Mouse (Mus musculus) stomach, postnatal 0 days (tissue): ENCODE results near the gene Cntn2. TPM values are rescaled to one million over a fixed set of nuclear protein-coding genes. Genes with fewer than 3 reads are reported as not detected.
A peak's percentile ranks its signal among the peaks of the same experiment; 100 is the strongest.

ENCODE experiments used
- ATAC-seq: fragments of 200-750 bp; cut with Nextera tagmentation; 2 replicates; pipeline ENCODE4 v1.8.0; 2017; ENCODE audit not compliant: low FRiP score, low TSS enrichment
- DNase-seq: peaks from one replicate; pipeline ENCODE4 v3.0.0-alpha.2; 2016; ENCODE audit warnings: low spot score
- H3K27ac ChIP-seq: fragments of 300-500 bp; sonication (generic); replicated peaks from 2 replicates; pipeline ENCODE4 v1.5.1; 2014; ENCODE audit warnings: mild to moderate bottlenecking, control low read depth
- H3K27me3 ChIP-seq: fragments of 300-500 bp; sonication (generic); 2 replicates; pipeline ENCODE4 v1.6.1; 2014; ENCODE audit warnings: low read length; ENCODE audit not compliant: control insufficient read depth, insufficient read depth
- H3K36me3 ChIP-seq: fragments of 300-500 bp; sonication (generic); 2 replicates; pipeline ENCODE4 v1.6.1; 2014; ENCODE audit warnings: low read length, mixed read lengths; ENCODE audit not compliant: control insufficient read depth, insufficient read depth
- H3K4me1 ChIP-seq: fragments of 300-500 bp; sonication (generic); replicated peaks from 2 replicates; pipeline ENCODE4 v1.6.1; 2014; ENCODE audit warnings: antibody characterized with exemption; ENCODE audit not compliant: control insufficient read depth, insufficient read depth
- H3K4me2 ChIP-seq: fragments of 300-500 bp; sonication (generic); replicated peaks from 2 replicates; pipeline ENCODE4 v1.6.1; 2014; ENCODE audit warnings: low read depth, mild to moderate bottlenecking, control low read depth, moderate library complexity
- H3K4me3 ChIP-seq: fragments of 300-500 bp; sonication (generic); 2 replicates; pipeline ENCODE4 v1.5.1; 2014; ENCODE audit warnings: low read depth, low read length, control low read depth
- H3K9ac ChIP-seq: fragments of 300-500 bp; sonication (generic); 2 replicates; pipeline ENCODE4 v1.6.1; 2014; ENCODE audit warnings: mild to moderate bottlenecking, low read length, control low read depth, mixed read lengths
- H3K9me3 ChIP-seq: fragments of 300-500 bp; sonication (generic); 2 replicates; pipeline ENCODE4 v1.6.1; 2016; ENCODE audit warnings: low read length; ENCODE audit not compliant: control insufficient read depth
- CTCF ChIP-seq: IDR thresholded peaks from 2 replicates; pipeline ENCODE4 v1.5.1; 2016; ENCODE audit warnings: antibody characterized with exemption, low read depth, mild to moderate bottlenecking, moderate library complexity
- EP300 ChIP-seq: optimal IDR thresholded peaks from 2 replicates; pipeline ENCODE3; 2016; ENCODE audit warnings: antibody characterized with exemption
- WGBS: fragments of 180-500 bp; shearing (Covaris S2); extraction: QIAGEN DNeasy Blood & Tissue Kit; methylation state at CpG from one replicate; pipeline ENCODE4 v1.1.7; 2014; 5-methylcytosine and 5-hydroxymethylcytosine counted together
- polyA plus RNA-seq: library from polyadenylated mRNA; unstranded; fragments of >200 nt; fragmentation: Nextera tagmentation; extraction: Ambion mirVana; gene quantifications from 2 replicates; pipeline ENCODE4 v1.2.1, GENCODE M21; 2015

The Cntn2 gene
- polyA plus RNA-seq, 1 experiment from 2014 or later = 0.13 TPM

DNA sequence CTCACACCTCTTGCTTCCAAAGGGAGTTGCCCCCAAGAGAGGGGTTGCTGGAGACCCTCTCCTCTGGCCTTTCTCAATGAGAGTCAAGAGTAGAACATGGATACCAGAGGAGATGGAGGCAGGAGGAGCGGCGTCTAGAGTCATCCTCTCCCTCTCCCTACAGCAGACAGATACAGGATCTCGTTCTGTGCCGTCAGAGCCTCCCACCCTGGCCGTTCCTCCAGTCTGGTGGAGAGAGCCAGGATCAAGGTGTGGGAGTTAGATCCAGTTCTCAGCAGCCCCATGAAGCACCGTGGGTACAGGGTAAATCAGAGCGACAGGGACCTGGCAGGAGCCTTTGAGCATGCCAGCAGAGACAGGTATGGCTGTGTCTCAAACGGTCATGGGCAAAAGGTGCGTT lies 10.5 kb downstream of the Cntn2 start:
- WGBS = 60% methylated on average over 9 of the region's 9 CpGs
- Histone ChIP-seq H3K4me1 (no peaks in the 10 kb centered on the region), H3K4me3 (no peak overlapping the region), H3K9me3 (no peaks in the 10 kb centered on the region), H3K27me3 (no peaks in the 10 kb centered on the region), H3K4me2 (no peak overlapping the region), H3K9ac (no peak overlapping the region), H3K36me3 (no peaks in the 10 kb centered on the region), H3K27ac (no peak overlapping the region)
- no peak for TF ChIP-seq CTCF
- DNase-seq = no peak
- ATAC-seq = no peak

DNA sequence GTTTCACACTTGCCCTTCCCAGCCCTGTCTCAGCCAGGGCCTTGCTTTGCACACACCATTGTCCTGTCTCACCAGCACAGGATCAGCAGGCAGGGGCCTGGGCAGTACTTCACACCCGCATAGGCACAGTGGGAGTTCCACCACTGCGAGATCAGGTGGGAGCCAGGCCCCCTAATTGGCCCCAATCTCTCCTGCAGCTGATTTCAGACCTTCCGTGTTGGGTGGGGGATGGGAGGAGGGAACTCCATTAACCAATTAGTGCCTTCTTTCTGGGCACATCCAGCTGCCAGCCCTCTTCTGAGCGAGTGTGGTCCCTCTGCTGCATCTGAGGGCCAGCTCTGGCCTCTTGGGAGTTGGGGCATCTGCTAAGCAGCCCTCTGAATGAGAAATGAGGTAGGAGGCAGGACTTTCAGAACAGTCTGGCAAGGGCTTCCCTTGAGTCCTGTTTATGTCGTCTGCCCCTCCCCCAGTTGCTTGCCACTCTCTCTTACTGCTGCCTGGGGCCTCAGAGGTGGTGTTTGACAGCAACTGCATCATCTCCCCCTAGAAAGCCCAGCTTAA lies 12.3 kb downstream of the Cntn2 start:
- no peak for TF ChIP-seq CTCF
- no peak for TF ChIP-seq EP300
- H3K4me3 ChIP-seq = no peak overlapping the region
- no peak overlapping the region for H3K9ac ChIP-seq
- ATAC-seq = no peak
- no peaks in the 10 kb centered on the region for H3K9me3 ChIP-seq
- H3K4me1 ChIP-seq = no peaks in the 10 kb centered on the region
- H3K27me3 ChIP-seq = no peaks in the 10 kb centered on the region
- DNase-seq = no peak
- H3K4me2 ChIP-seq = no peak overlapping the region
- H3K27ac ChIP-seq = no peak overlapping the region
- H3K36me3 ChIP-seq = no peaks in the 10 kb centered on the region
- WGBS = 17% methylated on average over 5 of the region's 5 CpGs

DNA sequence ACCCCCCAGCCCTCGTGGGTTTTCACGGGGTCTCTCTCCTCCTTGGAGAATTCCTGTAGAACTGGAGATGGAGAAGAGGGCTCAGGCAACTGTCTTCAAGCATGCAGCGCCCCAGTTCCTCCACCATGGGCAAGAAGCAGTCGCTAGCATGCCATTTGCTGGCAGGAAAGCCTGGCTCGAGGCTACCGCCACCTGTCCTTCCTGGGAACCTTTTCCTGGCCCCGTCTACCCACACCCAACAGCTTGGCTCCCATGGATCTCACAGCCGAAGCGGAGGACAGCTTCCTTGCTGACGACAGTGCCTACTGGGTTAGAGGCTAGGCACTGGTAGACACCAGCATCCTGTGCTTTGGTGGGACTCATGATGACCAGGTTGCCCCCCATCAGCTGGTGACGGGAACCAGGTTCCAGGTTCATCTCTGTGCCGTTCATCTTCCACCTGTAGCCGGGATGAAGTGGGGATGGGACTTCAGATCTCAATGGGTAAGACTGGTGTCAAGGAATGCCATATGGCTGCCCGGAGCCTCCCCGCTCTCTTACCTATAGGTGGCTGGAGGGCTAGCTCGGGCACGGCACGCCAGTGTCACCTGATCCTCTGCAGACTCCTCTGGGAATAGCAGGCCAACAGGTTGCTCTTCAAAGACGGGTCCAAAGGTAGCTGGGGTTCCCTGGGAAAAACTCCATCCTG lies 14.3 kb downstream of the Cntn2 start:
- no peak for TF ChIP-seq CTCF
- no peak for TF ChIP-seq EP300
- Histone ChIP-seq H3K27me3 (no peaks in the 10 kb centered on the region), H3K4me2 (no peak overlapping the region), H3K9ac (no peak overlapping the region), H3K27ac (no peak overlapping the region), H3K4me3 (no peak overlapping the region), H3K36me3 (no peaks in the 10 kb centered on the region), H3K9me3 (no peaks in the 10 kb centered on the region), H3K4me1 (no peaks in the 10 kb centered on the region)
- no peak for DNase-seq
- ATAC-seq = no peak
- WGBS = 90% methylated on average over 19 of the region's 19 CpGs

DNA sequence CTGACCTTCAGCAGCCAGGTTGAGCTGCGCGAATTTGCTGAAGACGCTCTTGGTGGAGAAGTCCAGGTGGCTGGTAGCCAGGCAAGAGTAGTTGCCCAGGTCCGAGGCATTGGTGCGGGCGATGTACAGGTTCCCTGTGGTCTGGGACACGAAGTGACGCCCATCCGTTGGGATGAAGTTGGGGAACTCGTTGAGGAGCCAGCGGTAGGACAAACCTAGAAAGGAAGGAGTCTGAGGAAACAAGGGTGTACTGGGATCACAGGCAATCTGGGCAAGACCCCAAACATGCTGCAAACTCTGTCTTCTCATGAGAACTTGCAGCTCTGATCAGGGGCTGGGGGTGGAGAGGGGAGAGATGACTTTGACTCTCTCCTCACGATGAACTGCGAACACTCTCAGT lies 15.0 kb downstream of the Cntn2 start:
- Histone ChIP-seq H3K27me3 (no peaks in the 10 kb centered on the region), H3K36me3 (no peaks in the 10 kb centered on the region), H3K4me2 (no peak overlapping the region), H3K27ac (no peak overlapping the region), H3K4me3 (no peak overlapping the region), H3K9ac (no peak overlapping the region), H3K4me1 (no peaks in the 10 kb centered on the region), H3K9me3 (no peaks in the 10 kb centered on the region)
- no peak for ATAC-seq
- TF ChIP-seq CTCF = no peak
- TF ChIP-seq EP300 = no peak
- 90% methylated on average over 13 of the region's 13 CpGs for WGBS
- DNase-seq = no peak

DNA sequence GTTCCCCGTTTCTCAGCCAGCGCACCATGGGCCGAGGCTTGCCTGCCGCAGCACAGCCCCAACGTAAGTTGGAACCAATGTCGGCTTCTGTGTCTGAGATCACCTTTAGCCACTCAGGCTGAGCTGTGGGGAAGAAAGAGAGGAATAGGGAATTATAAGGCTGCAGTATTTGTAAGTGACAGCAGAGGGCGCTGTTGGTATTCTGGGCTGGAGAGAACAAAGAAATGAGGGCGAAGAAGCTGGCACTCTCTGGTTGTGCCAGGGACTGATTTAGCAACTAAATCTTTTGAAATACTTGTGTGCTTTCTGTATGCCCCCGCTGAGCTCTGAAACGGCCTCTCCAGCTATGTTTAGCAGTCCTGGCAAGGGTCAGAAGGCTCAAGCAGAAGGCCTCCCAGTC lies 17.2 kb downstream of the Cntn2 start:
- Histone ChIP-seq H3K4me1 (no peaks in the 10 kb centered on the region), H3K36me3 (no peaks in the 10 kb centered on the region), H3K4me3 (no peak overlapping the region), H3K27me3 (no peaks in the 10 kb centered on the region), H3K27ac (no peak overlapping the region), H3K4me2 (no peak overlapping the region), H3K9ac (no peak overlapping the region), H3K9me3 (no peaks in the 10 kb centered on the region)
- ATAC-seq (no peak), DNase-seq (peak; percentile 70)
- 2% methylated on average over 10 of the region's 10 CpGs for WGBS
- TF ChIP-seq EP300 = no peak
- TF ChIP-seq CTCF = peak; percentile 94

DNA sequence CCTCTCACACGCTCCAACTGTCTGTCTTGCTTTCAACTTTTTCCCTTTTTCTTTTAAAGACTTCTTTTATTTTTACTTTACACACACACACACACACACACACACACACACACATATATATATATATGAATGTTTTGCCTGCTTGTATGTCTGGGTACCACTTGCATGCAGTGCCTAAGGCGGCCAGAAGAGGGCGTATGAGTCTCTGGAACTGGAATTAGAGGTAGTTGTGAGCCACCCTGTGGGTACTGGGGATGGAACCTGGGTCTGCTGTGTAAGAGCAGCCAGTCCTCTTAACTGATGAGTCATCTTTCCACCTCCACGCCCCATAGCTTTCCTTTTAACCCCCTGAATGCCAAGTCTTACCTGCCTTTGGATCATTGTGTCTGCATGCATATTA lies 19.1 kb downstream of the Cntn2 start:
- no peak overlapping the region for H3K9ac ChIP-seq
- WGBS = 20% methylated on average over 4 of the region's 4 CpGs
- no peak overlapping the region for H3K27ac ChIP-seq
- no peaks in the 10 kb centered on the region for H3K36me3 ChIP-seq
- DNase-seq (peak; percentile 44), ATAC-seq (no peak)
- H3K4me3 ChIP-seq = no peak overlapping the region
- peak; percentile 65 for TF ChIP-seq CTCF
- TF ChIP-seq EP300 = no peak
- H3K27me3 ChIP-seq = no peaks in the 10 kb centered on the region
- no peaks in the 10 kb centered on the region for H3K4me1 ChIP-seq
- H3K4me2 ChIP-seq = no peak overlapping the region
- no peaks in the 10 kb centered on the region for H3K9me3 ChIP-seq
